Mouse (Mus musculus) liver, embryonic 14.5 days (tissue): Measurements from ENCODE around the gene Nobox. TPM values are rescaled to one million over a fixed set of nuclear protein-coding genes. Genes with fewer than 3 reads are reported as not detected.

Experiments
- ATAC-seq: fragments of 200-750 bp; cut with Nextera tagmentation; 2 replicates; pipeline ENCODE4 v1.8.0; 2017; ENCODE audit warnings: moderate number of reproducible peaks, mild to moderate bottlenecking, moderate library complexity; ENCODE audit not compliant: insufficient read depth
- DNase-seq, 3 experiments: peaks; one replicate each; pipeline ENCODE4 v3.0.0-alpha.2; 2012 to 2013; ENCODE audit warnings: low read depth in 3 of 3, low spot score in 3 of 3
- H3K27ac ChIP-seq: fragments of 300-500 bp; sonication (generic); 2 replicates; pipeline ENCODE4 v1.5.1; 2014; ENCODE audit warnings: moderate library complexity, mild to moderate bottlenecking, control low read depth, inconsistent platforms
- H3K27me3 ChIP-seq: fragments of 300-500 bp; sonication (generic); 2 replicates; pipeline ENCODE4 v1.6.1; 2014; ENCODE audit warnings: mild to moderate bottlenecking, low read length, moderate library complexity; ENCODE audit not compliant: control insufficient read depth, insufficient read depth
- H3K36me3 ChIP-seq: fragments of 300-500 bp; sonication (generic); replicated peaks from 2 replicates; pipeline ENCODE4 v1.6.1; 2014; ENCODE audit warnings: low read depth; ENCODE audit not compliant: control insufficient read depth, insufficient read depth
- H3K4me1 ChIP-seq, 2 experiments: fragments of 200-500 bp in 1 of 2; fragments of 300-500 bp in 1 of 2; sonication (generic) in 1 of 2; replicated peaks; 2 replicates each; pipeline ENCODE4 v1.6.1; 2012 to 2014; ENCODE audit warnings: antibody characterized with exemption in 1 of 2, inconsistent platforms in 1 of 2, low read length in 1 of 2; ENCODE audit not compliant: control insufficient read depth in 2 of 2, insufficient read depth in 2 of 2
- H3K4me2 ChIP-seq: fragments of 300-500 bp; sonication (generic); 2 replicates; pipeline ENCODE4 v1.6.1; 2014; ENCODE audit warnings: low read depth, mild to moderate bottlenecking, control low read depth, moderate library complexity
- H3K4me3 ChIP-seq, 2 experiments: fragments of 200-500 bp in 1 of 2; fragments of 300-500 bp in 1 of 2; sonication (generic) in 1 of 2; 2 replicates each; pipeline ENCODE4 v1.5.1; 2012 to 2014; ENCODE audit warnings: low read depth in 2 of 2, low read length in 2 of 2, mild to moderate bottlenecking in 2 of 2, control low read depth in 1 of 2, inconsistent platforms in 1 of 2, moderate library complexity in 1 of 2; ENCODE audit not compliant: insufficient read depth in 1 of 2
- H3K9ac ChIP-seq: fragments of 300-500 bp; sonication (generic); replicated peaks from 2 replicates; pipeline ENCODE4 v1.6.1; 2014; ENCODE audit warnings: mild to moderate bottlenecking, control low read depth, moderate library complexity
- H3K9me3 ChIP-seq: fragments of 300-500 bp; sonication (generic); 2 replicates; pipeline ENCODE4 v1.6.1; 2016; ENCODE audit warnings: low read length, mixed read lengths; ENCODE audit not compliant: control insufficient read depth
- CTCF ChIP-seq: IDR thresholded peaks from 2 replicates; pipeline ENCODE4 v1.5.1; 2016; ENCODE audit warnings: antibody characterized with exemption, low read depth, control low read depth
- EP300 ChIP-seq: IDR thresholded peaks from 2 replicates; pipeline ENCODE4 v1.6.1; 2016; ENCODE audit warnings: antibody characterized with exemption, low read depth
- WGBS: fragments of 180-500 bp; shearing (Covaris S2); extraction: QIAGEN DNeasy Blood & Tissue Kit; methylation state at CpG from one replicate; pipeline ENCODE4 v1.1.7; 2014; ENCODE audit not compliant: insufficient replicate concordance; 5-methylcytosine and 5-hydroxymethylcytosine counted together
- polyA plus RNA-seq, 2 experiments: library from polyadenylated mRNA; depleted of rRNA in 1 of 2; stranded (reverse) in 1 of 2; unstranded in 1 of 2; fragments of >200 nt; fragmentation: Nextera tagmentation in 1 of 2; extraction: Ambion mirVana in 1 of 2; gene quantifications; 2 replicates each; pipeline versions ENCODE4 v1.2.1 to v1.2.3; 2012 to 2014

Nobox gene
- polyA plus RNA-seq, 2 experiments = 0.03 TPM; not detected in 1

DNA sequence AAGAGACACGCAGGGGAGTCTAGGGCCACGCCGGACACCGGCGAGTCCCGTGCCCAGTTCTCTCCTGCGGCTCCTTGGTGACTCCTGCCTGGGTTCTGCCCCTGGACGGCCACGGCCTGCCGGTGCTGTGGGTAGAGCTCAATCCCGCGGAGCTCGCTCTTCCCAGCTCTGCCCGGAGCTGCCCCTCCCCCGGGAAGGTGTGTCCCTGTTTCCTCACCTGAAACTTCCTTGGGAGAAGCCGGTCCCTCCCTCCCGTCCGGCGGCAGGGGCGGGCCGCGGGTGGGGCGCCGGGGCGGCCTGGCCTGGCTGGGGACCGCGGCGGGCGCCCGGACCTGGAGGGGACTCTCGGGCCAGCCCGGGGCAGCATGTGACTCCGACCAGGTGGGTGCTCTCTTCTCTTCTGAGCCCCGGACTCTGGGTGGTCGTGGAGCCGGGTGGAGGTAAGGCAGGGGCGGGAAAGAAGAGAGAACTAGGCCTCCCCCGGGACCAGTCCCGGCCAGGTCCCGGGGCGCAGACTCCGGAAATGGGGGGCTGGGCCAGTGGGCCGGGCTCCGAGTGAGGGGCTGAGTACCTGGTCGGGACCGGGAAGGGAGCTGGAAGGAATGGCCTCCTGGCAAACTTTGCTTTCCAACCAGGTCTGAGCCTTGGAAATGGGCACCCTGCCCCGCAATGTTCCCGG lies 43.9 kb downstream of the Nobox start, which contains the start of gene Arhgef5:
TSS of gene Arhgef5 (plus strand) at position 220 of the 679 bp plus-strand sequence.
- DNase-seq = peak in 1 of 3 experiments; percentile 6

DNA sequence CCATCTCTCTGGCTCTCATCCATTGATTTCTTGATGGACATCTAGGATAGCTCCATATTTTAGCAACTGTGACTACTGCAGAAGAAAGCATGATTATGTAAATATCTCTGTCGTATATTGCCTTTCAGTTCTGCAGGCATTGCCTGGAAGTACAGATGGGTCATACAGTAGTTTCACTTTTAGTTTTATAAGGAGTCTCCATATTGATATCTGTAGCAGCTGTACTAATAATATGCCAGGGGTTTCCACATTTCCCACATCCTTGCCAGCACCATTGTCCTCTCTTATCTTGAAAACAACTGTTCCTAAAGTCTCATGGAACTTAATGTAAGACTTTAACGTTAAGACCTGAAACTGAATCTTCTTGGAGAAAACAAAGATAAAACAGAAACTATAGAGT lies 48.6 kb downstream of the Nobox start:
- no peak overlapping the region for H3K4me2 ChIP-seq
- no peak for ATAC-seq
- TF ChIP-seq CTCF = no peak
- TF ChIP-seq EP300 = no peak
- no peak overlapping the region for H3K4me3 ChIP-seq
- H3K9ac ChIP-seq = no peak overlapping the region
- no peaks in the 10 kb centered on the region for H3K4me1 ChIP-seq
- 34% methylated on average over 2 of the region's 2 CpGs for WGBS
- H3K36me3 ChIP-seq = no peaks in the 10 kb centered on the region
- H3K9me3 ChIP-seq = no peaks in the 10 kb centered on the region
- H3K27me3 ChIP-seq = peaks cover 4% of the 10 kb centered on the region
- H3K27ac ChIP-seq = no peak overlapping the region
- no peak for DNase-seq

More for the DNA sequence above, 43.9 kb downstream of the Nobox start, which contains the start of gene Arhgef5:
- Histone ChIP-seq H3K9me3 (no peaks in the 10 kb centered on the region), H3K4me2 (peak within 1 kb of the TSS; percentile 50), H3K27me3 (peaks cover 5% of the 10 kb centered on the region), H3K36me3 (no peaks in the 10 kb centered on the region), H3K27ac (no peak within 1 kb of the TSS), H3K4me1 (peaks cover 0 to 9% of the 10 kb centered on the region in 2 experiments; a peak in 2 of 4 replicates), H3K4me3 (peak within 1 kb of the TSS; percentile 52 to 59), H3K9ac (peak within 1 kb of the TSS; percentile 32)
- under 1% methylated on average over 48 of the region's 48 CpGs for WGBS
- TF ChIP-seq EP300 = no peak
- ATAC-seq = peak; percentile 68

DNA sequence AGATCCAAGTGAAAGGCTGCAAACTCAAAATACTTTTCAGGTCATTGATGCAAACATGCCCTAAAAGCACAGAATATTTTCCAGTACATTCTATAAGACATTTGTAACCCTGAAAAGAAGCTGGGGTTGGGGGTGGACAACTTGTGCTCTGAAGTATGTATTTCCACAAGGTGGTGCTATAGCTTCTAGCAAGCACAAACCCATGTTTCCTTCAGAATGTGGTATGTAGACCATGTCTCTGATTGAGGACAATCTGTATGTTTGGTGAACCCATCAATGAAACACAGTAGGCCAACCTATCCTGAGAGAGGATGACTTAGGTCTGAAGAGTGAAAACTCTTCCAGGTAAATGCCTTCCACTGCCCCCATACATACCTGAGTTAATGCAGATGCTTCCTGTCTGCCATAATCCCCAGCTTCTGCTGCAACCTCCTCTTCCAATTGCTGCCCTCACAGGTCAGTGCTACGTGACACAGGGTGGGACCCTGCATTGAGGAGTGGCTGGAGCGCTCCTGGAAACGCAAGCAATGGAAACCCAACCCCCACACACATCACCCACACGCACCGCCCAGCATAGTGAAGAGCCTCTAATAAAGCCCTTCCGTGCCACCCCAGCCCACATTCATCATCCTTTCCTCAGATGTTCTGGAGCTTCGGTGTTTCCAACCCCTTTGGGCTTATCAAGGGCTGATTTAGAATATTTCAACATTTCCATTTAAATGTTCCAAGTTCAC lies 55.0 kb downstream of the Nobox start:
- DNase-seq = no peak
- Histone ChIP-seq H3K27ac (no peak overlapping the region), H3K36me3 (no peaks in the 10 kb centered on the region), H3K4me3 (no peak overlapping the region), H3K9me3 (no peaks in the 10 kb centered on the region), H3K4me1 (no peaks in the 10 kb centered on the region), H3K9ac (no peak overlapping the region), H3K4me2 (no peak overlapping the region), H3K27me3 (no peaks in the 10 kb centered on the region)
- 50% methylated on average over 7 of the region's 7 CpGs for WGBS
- no peak for ATAC-seq
- no peak for TF ChIP-seq EP300
- TF ChIP-seq CTCF = peak; percentile 41; the same call in 1 of the 2 replicates

Other genes starting within 250 kb of the Nobox start
- not detected in 2 replicates for gene Olfr441, start 203.2 kb downstream of the Nobox start, polyA plus RNA-seq (2012; rRNA removed)
- not detected in 2 replicates for gene Olfr441, start 203.2 kb downstream of the Nobox start, polyA plus RNA-seq (2014; fragmentation: Nextera tagmentation; extraction: Ambion mirVana)
- gene Olfr237-ps1, start 163.0 kb downstream of the Nobox start, polyA plus RNA-seq (2012; rRNA removed) = not detected in 2 replicates
- gene Olfr237-ps1, start 163.0 kb downstream of the Nobox start, polyA plus RNA-seq (2014; fragmentation: Nextera tagmentation; extraction: Ambion mirVana) = not detected in 2 replicates
- not detected in 2 replicates for gene Olfr437, start 146.3 kb downstream of the Nobox start, polyA plus RNA-seq (2012; rRNA removed)
- gene Olfr437, start 146.3 kb downstream of the Nobox start, polyA plus RNA-seq (2014; fragmentation: Nextera tagmentation; extraction: Ambion mirVana) = not detected in 2 replicates
- gene Olfr13, start 137.4 kb downstream of the Nobox start, polyA plus RNA-seq (2012; rRNA removed) = not detected in 2 replicates
- not detected in 2 replicates for gene Olfr13, start 137.4 kb downstream of the Nobox start, polyA plus RNA-seq (2014; fragmentation: Nextera tagmentation; extraction: Ambion mirVana)
- not detected in 2 replicates for gene Olfr435, start 112.4 kb downstream of the Nobox start, polyA plus RNA-seq (2012; rRNA removed)
- gene Olfr435, start 112.4 kb downstream of the Nobox start, polyA plus RNA-seq (2014; fragmentation: Nextera tagmentation; extraction: Ambion mirVana) = not detected in 2 replicates
- not detected in 2 replicates for gene Olfr434, start 96.5 kb downstream of the Nobox start, polyA plus RNA-seq (2012; rRNA removed)
- not detected in 2 replicates for gene Olfr434, start 96.5 kb downstream of the Nobox start, polyA plus RNA-seq (2014; fragmentation: Nextera tagmentation; extraction: Ambion mirVana)
- gene Olfr47, start 78.0 kb downstream of the Nobox start, polyA plus RNA-seq (2012; rRNA removed) = not detected in 2 replicates
- not detected in 2 replicates for gene Olfr47, start 78.0 kb downstream of the Nobox start, polyA plus RNA-seq (2014; fragmentation: Nextera tagmentation; extraction: Ambion mirVana)
- 2.3 TPM in 2 replicates for gene Arhgef5, start 44.0 kb downstream of the Nobox start, polyA plus RNA-seq (2012; rRNA removed)
- gene Arhgef5, start 44.0 kb downstream of the Nobox start, polyA plus RNA-seq (2014; fragmentation: Nextera tagmentation; extraction: Ambion mirVana) = 1.3 TPM in 2 replicates